11 mouse cellular contexts compared by ENCODE assay signal in genomic region chr4:75466880-75467327, GRCm38 (mm10).
DNase-seq lines count a peak whose midpoint lies in the region; ATAC-seq and TF ChIP-seq lines count a peak whose summit lies in the region.
"Had no signal": no experiment of that assay in that cellular context is flagged by ENCODE, and none has a peak within 500 bp of the region (broad histone marks: within the 10 kb centered on the region; RNA-seq: fewer than 3 reads in every experiment).

No protein-coding gene starts in this region.

- no peak overlapping the region for H3K4me2 ChIP-seq in liver, postnatal 0 days (ENCODE audit: low read depth, low read length)
- H3K4me2 ChIP-seq: embryonic facial prominence, embryonic 13.5 days; liver, embryonic 13.5 days had no signal

- H3K27me3 ChIP-seq in heart, embryonic 10.5 days (ENCODE audit: insufficient read depth, poor library complexity, severe bottlenecking): no peaks in the 10 kb centered on the region
- H3K27me3 ChIP-seq in liver, postnatal 0 days (ENCODE audit: insufficient read depth, low read length): no peaks in the 10 kb centered on the region
- H3K27me3 ChIP-seq: embryonic facial prominence, embryonic 13.5 days; liver, embryonic 13.5 days had no signal

- no peak for TF ChIP-seq CTCF in liver, postnatal 0 days (IDR thresholded peaks at IDR 0.05; ENCODE audit: low read depth)

- WGBS in heart, embryonic 10.5 days: 57% methylated on average over 3 of the region's 3 CpGs
- 56% methylated on average over 3 of the region's 3 CpGs for WGBS in liver, postnatal 0 days (ENCODE audit: insufficient replicate concordance)

- H3K4me1 ChIP-seq in heart, embryonic 10.5 days: no peaks in the 10 kb centered on the region
- H3K4me1 ChIP-seq in liver, postnatal 0 days (ENCODE audit: insufficient read depth): no peaks in the 10 kb centered on the region
- H3K4me1 ChIP-seq: liver, embryonic 13.5 days had no signal

- no peak for ATAC-seq in liver, postnatal 0 days
- ATAC-seq: forebrain, embryonic 16.5 days had no signal

- H3K9me3 ChIP-seq in heart, embryonic 10.5 days: no peaks in the 10 kb centered on the region
- H3K9me3 ChIP-seq in liver, postnatal 0 days (ENCODE audit: low read length): no peaks in the 10 kb centered on the region
- H3K9me3 ChIP-seq: embryonic facial prominence, embryonic 13.5 days; liver, embryonic 13.5 days had no signal

- no peaks in the 10 kb centered on the region for H3K36me3 ChIP-seq in heart, embryonic 10.5 days
- no peaks in the 10 kb centered on the region for H3K36me3 ChIP-seq in liver, postnatal 0 days (replicated peaks; ENCODE audit: insufficient read depth, low read length)
- H3K36me3 ChIP-seq: embryonic facial prominence, embryonic 13.5 days; liver, embryonic 13.5 days had no signal

- TF ChIP-seq EP300 in liver, postnatal 0 days (IDR thresholded peaks at IDR 0.05; ENCODE audit: low read depth): no peak

- no peak overlapping the region for H3K27ac ChIP-seq in heart, embryonic 10.5 days
- no peak overlapping the region for H3K27ac ChIP-seq in liver, postnatal 0 days (ENCODE audit: low read depth)
- H3K27ac ChIP-seq: embryonic facial prominence, embryonic 13.5 days; liver, embryonic 13.5 days had no signal

- H3K4me3 ChIP-seq in heart, embryonic 10.5 days: no peak overlapping the region
- H3K4me3 ChIP-seq in liver, postnatal 0 days (ENCODE audit: low read depth, low read length): no peak overlapping the region
- H3K4me3 ChIP-seq: embryonic facial prominence, embryonic 13.5 days; liver, embryonic 13.5 days had no signal

- DNase-seq in heart, adult 8-10 months (ENCODE audit: low spot score): peak; percentile 42
- no peak for DNase-seq in heart, embryonic 10.5 days (ENCODE audit: low spot score)
- DNase-seq in right cerebral cortex, postnatal 10 days (ENCODE audit: low spot score in 2 of 2): peak; percentile 14 to 23
- DNase-seq in right cerebral cortex, postnatal 4 days: no peak
- DNase-seq in cerebellum, postnatal 14 days: peak; percentile 89 to 95
- peak; percentile 8 for DNase-seq in telencephalon, adult 2 months (ENCODE audit: low read depth, low spot score)
- no peak for DNase-seq in liver, postnatal 0 days
- DNase-seq: kidney, adult 18-20 months; liver, embryonic 13.5 days had no signal

- no peak overlapping the region for H3K9ac ChIP-seq in liver, postnatal 0 days (replicated peaks)
- H3K9ac ChIP-seq: embryonic facial prominence, embryonic 13.5 days; liver, embryonic 13.5 days had no signal

Comparison
In these comparisons a context has a peak if more than half of its experiments do, and no peak if none do; other contexts are left out.
1. DNase-seq: peak in heart, adult 8-10 months (single experiment), right cerebral cortex, postnatal 10 days (2 of 2), cerebellum, postnatal 14 days (2 of 2) and telencephalon, adult 2 months (single experiment); none in heart, embryonic 10.5 days (single experiment), right cerebral cortex, postnatal 4 days (single experiment) and liver, postnatal 0 days (single experiment).